Mouse (Mus musculus): ENCODE data around the gene Morn3. TPM values are rescaled to one million over a fixed set of nuclear protein-coding genes. Genes with fewer than 3 reads are reported as not detected.

The Morn3 gene
- polyA plus RNA-seq, 1 experiment, result not detected

- DNase-seq (ENCODE audit: low spot score), result no peak
Observed at GRCm38 (mm10) chr5:122993811-122994210, 53.0 kb downstream of the Morn3 start.

GRCm38 (mm10) chr5:122991350-122992004 lies 55.3 kb downstream of the Morn3 start:
- no peak for DNase-seq (ENCODE audit: low spot score)

DNA sequence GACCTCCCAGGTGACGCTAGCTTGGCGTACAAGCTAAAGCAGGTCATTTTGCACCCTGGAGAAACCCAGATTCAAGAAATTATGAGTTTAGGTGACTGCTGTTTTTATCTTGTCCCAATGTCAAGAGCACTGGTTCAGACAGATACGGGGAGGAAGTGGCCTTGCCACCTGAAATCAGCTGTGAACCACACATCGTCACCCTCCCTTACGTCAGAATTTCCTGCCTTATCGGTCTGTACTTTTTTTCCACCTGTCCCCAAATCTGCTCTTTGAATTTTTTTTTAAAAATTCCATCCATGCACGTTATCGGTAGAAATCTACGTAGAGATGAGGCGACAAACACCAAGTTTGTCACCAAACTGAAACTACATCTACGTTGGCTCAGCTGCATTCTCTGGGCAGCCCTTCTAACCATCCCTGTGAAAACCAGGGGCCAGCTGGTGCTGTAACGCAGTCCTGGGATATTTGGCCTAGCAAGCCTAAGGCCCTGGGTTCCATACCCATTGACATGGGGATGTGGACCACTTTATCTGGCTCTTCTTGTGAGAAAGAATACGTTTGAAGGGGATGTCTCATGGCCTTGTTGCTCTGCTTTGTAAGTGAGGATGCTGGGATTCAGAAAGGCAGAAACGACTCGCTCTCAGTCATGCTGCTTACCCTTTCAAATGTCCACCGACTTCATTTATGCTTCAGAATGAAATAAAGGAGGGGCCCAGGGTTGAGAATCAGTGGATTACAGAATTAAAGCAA lies 56.2 kb downstream of the Morn3 start:
- no peak for DNase-seq (ENCODE audit: low spot score)

DNA sequence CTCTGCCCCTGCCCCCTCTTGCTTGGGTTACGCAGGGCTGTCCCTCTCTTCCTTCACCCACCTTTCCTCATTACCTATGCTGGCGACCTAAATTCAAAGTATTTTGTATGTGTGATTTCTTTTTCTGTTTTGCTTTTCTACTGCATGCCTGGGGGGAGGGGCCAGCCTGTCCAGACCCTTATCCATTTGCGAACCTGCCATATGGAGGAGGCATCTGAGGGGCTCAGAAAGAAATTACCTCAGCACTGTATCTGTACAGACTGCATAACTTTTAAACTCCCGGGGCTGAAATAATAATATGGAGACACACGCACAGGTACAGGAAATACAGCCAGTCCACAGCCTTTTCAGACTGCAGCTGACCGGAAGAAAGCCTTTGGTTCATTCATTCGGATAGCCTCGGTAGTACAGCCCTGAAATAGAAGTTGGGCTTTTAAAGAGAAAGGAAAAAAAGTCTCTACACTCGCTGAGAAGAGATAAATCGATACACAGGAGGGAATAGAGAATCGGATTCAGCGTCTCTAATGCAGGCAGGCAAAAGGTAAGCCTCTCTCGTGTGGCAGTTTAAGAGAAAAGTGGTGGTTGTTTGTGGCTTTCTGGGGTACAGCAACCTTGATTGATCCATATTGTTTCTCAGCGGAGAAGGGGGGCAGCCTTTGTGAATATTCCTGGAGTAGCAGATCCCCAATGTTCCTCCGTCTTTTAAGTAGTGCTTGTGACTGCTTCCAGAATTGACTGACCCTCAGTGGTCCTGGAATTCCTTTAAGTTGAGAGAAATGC lies 57.1 kb downstream of the Morn3 start, which contains the start of gene Kdm2b:
Gene Kdm2b (minus strand): TSS at position 273 of the 780 bp plus-strand sequence.
- no peak for DNase-seq (ENCODE audit: low spot score)

- DNase-seq (ENCODE audit: low spot score), result peak; percentile 57
Observed at GRCm38 (mm10) chr5:122989001-122989525, 57.8 kb downstream of the Morn3 start.

DNA sequence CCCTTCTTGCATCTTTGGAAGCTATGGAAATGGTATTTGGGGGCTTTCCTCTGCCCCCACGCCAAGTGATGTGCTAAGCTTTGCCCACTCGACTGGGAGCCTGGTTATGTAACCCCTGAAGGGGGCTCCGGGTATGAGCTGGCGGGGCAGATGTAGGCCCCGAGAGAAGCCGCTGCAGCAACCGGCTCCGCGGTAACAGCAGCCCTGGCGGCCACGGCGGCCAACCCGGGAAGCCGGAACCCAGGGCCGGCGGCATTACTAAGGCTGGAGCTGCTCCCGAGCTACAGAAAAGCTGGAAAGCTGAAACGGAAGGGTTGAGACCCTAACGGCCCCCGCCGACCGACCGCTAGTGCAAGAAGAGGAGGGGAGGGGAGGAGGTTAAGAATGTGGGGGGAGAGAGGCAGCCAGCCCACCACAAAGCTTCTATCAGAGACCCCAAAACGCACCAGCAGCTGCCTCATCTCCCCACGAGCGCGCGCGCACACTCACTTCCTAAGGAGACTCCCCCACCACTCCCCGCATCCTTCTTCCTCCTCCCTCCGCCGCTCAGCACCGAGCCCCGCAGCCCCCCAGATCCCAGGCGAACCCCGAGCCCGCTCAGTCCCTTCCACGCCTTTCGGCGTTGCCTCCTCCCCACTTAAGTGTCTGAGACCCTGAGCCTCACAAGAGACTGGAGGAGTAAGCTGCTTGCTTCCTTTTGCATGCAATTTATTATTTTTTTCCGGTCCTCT lies 58.6 kb downstream of the Morn3 start:
- peak; percentile 50 for DNase-seq (ENCODE audit: low spot score)

GRCm38 (mm10) chr5:122987211-122988020 lies 59.4 kb downstream of the Morn3 start:
- DNase-seq (ENCODE audit: low spot score), result no peak

GRCm38 (mm10) chr5:122986091-122986493 lies 60.7 kb downstream of the Morn3 start:
- no peak for DNase-seq (ENCODE audit: low spot score)

Other genes starting within 250 kb of the Morn3 start
- gene Anapc5, start 225.7 kb downstream of the Morn3 start, polyA plus RNA-seq (2012; rRNA removed), result 404 and 530 TPM in 2 replicates
- gene Rnf34, start 197.0 kb downstream of the Morn3 start, polyA plus RNA-seq (2012; rRNA removed), result 22.6 and 26.7 TPM in 2 replicates
- gene Kdm2b, start 57.2 kb downstream of the Morn3 start, polyA plus RNA-seq (2012; rRNA removed), result 20.5 and 28.8 TPM in 2 replicates
- 34.2 and 41.7 TPM in 2 replicates for gene Orai1, start 31.9 kb downstream of the Morn3 start, polyA plus RNA-seq (2012; rRNA removed)
- 7.5 and 14.4 TPM in 2 replicates for gene Tmem120b, start 21.4 kb upstream of the Morn3 start, polyA plus RNA-seq (2012; rRNA removed)
- gene Rhof, start 85.7 kb upstream of the Morn3 start, polyA plus RNA-seq (2012; rRNA removed), result 1.6 and 1.8 TPM in 2 replicates
- 3.1 and 10.4 TPM in 2 replicates for gene Setd1b, start 95.2 kb upstream of the Morn3 start, polyA plus RNA-seq (2012; rRNA removed)
- 24.8 and 26.7 TPM in 2 replicates for gene Psmd9, start 122.4 kb upstream of the Morn3 start, polyA plus RNA-seq (2012; rRNA removed)
- 0.27 and 0.45 TPM in 2 replicates for gene Hpd, start 135.7 kb upstream of the Morn3 start, polyA plus RNA-seq (2012; rRNA removed)
- 4.1 and 4.8 TPM in 2 replicates for gene Wdr66, start 205.1 kb upstream of the Morn3 start, polyA plus RNA-seq (2012; rRNA removed)